Mouse (Mus musculus): ENCODE data around the gene Eif4e3. TPM values are rescaled to one million over a fixed set of nuclear protein-coding genes. Genes with fewer than 3 reads are reported as not detected.

Eif4e3 gene
- polyA plus RNA-seq, 1 experiment from 2014 or later: 17.2 TPM

GRCm38 (mm10) chr6:99600886-99601285 lies 65.7 kb downstream of the Eif4e3 start:
- Histone ChIP-seq H3K9ac (no peak overlapping the region), H3K4me3 (no peak overlapping the region), H3K36me3 (no peaks in the 10 kb centered on the region), H3K4me2 (replicated peaks) (no peak overlapping the region), H3K9me3 (no peaks in the 10 kb centered on the region), H3K27ac (no peak overlapping the region), H3K27me3 (no peaks in the 10 kb centered on the region), H3K4me1 (peaks cover 10% of the 10 kb centered on the region)
- WGBS: 62% methylated on average over 8 of the region's 8 CpGs
- ATAC-seq (ENCODE audit: insufficient number of reproducible peaks, insufficient read depth, low FRiP score, low TSS enrichment): no peak

GRCm38 (mm10) chr6:99600168-99600793 lies 66.3 kb downstream of the Eif4e3 start:
- Histone ChIP-seq H3K4me2 (replicated peaks) (no peak overlapping the region), H3K36me3 (no peaks in the 10 kb centered on the region), H3K27me3 (no peaks in the 10 kb centered on the region), H3K9ac (no peak overlapping the region), H3K9me3 (no peaks in the 10 kb centered on the region), H3K4me3 (no peak overlapping the region), H3K27ac (0 out of 2 replicates have a peak overlapping the region, but pooled peaks have one; percentile 41), H3K4me1 (peaks cover 10% of the 10 kb centered on the region)
- 37% methylated on average over 10 of the region's 10 CpGs for WGBS
- no peak for ATAC-seq (ENCODE audit: insufficient number of reproducible peaks, insufficient read depth, low FRiP score, low TSS enrichment)

GRCm38 (mm10) chr6:99599651-99600050 lies 66.9 kb downstream of the Eif4e3 start:
- WGBS: 37% methylated on average over 8 of the region's 8 CpGs
- Histone ChIP-seq H3K4me1 (peaks cover 10% of the 10 kb centered on the region), H3K27ac (peak overlapping the region; percentile 42; the same call in 1 of the 2 replicates), H3K4me2 (replicated peaks) (no peak overlapping the region), H3K4me3 (no peak overlapping the region), H3K36me3 (no peaks in the 10 kb centered on the region), H3K9me3 (no peaks in the 10 kb centered on the region), H3K27me3 (no peaks in the 10 kb centered on the region), H3K9ac (no peak overlapping the region)
- no peak for ATAC-seq (ENCODE audit: insufficient number of reproducible peaks, insufficient read depth, low FRiP score, low TSS enrichment)

GRCm38 (mm10) chr6:99599229-99599628 lies 67.3 kb downstream of the Eif4e3 start:
- H3K27ac ChIP-seq: 0 out of 2 replicates have a peak overlapping the region, but pooled peaks have one; percentile 43

GRCm38 (mm10) chr6:99577040-99577439 lies 89.5 kb downstream of the Eif4e3 start:
- no peak overlapping the region for H3K4me3 ChIP-seq
- no peaks in the 10 kb centered on the region for H3K4me1 ChIP-seq
- H3K27me3 ChIP-seq: no peaks in the 10 kb centered on the region
- H3K4me2 ChIP-seq (replicated peaks): no peak overlapping the region
- no peaks in the 10 kb centered on the region for H3K9me3 ChIP-seq
- H3K9ac ChIP-seq: no peak overlapping the region
- H3K36me3 ChIP-seq: no peaks in the 10 kb centered on the region
- H3K27ac ChIP-seq: no peak overlapping the region
- WGBS: 66% methylated on average over 6 of the region's 6 CpGs
- no peak for ATAC-seq (ENCODE audit: insufficient number of reproducible peaks, insufficient read depth, low FRiP score, low TSS enrichment)

More at GRCm38 (mm10) chr6:99599229-99599628, 67.3 kb downstream of the Eif4e3 start:
- no peaks in the 10 kb centered on the region for H3K27me3 ChIP-seq
- no peak overlapping the region for H3K4me3 ChIP-seq
- H3K4me1 ChIP-seq: peaks cover 10% of the 10 kb centered on the region
- no peak for ATAC-seq (ENCODE audit: insufficient number of reproducible peaks, insufficient read depth, low FRiP score, low TSS enrichment)
- H3K9ac ChIP-seq: no peak overlapping the region
- H3K4me2 ChIP-seq (replicated peaks): no peak overlapping the region
- WGBS: 36% methylated on average over 5 of the region's 5 CpGs
- H3K36me3 ChIP-seq: no peaks in the 10 kb centered on the region
- no peaks in the 10 kb centered on the region for H3K9me3 ChIP-seq

GRCm38 (mm10) chr6:99575633-99576032 lies 90.9 kb downstream of the Eif4e3 start:
- WGBS: 85% methylated on average over 6 of the region's 6 CpGs
- Histone ChIP-seq H3K36me3 (no peaks in the 10 kb centered on the region), H3K27ac (no peak overlapping the region), H3K9me3 (no peaks in the 10 kb centered on the region), H3K4me2 (replicated peaks) (no peak overlapping the region), H3K27me3 (no peaks in the 10 kb centered on the region), H3K9ac (no peak overlapping the region), H3K4me3 (no peak overlapping the region), H3K4me1 (no peaks in the 10 kb centered on the region)
- ATAC-seq (ENCODE audit: insufficient number of reproducible peaks, insufficient read depth, low FRiP score, low TSS enrichment): no peak

Other genes with a start within 250 kb of the Eif4e3 start
- 112 and 132 TPM in 2 replicates for gene Foxp1, start 144.1 kb downstream of the Eif4e3 start, polyA plus RNA-seq (2016; fragmentation: Nextera tagmentation; extraction: Ambion mirVana)
- 7.4 and 7.5 TPM in 2 replicates for gene Gm20696, start within 50 bp of the Eif4e3 start, polyA plus RNA-seq (2016; fragmentation: Nextera tagmentation; extraction: Ambion mirVana)
- gene Gpr27, start 25.9 kb upstream of the Eif4e3 start, polyA plus RNA-seq (2016; fragmentation: Nextera tagmentation; extraction: Ambion mirVana): 7.7 and 8.7 TPM in 2 replicates
- 0.40 and 1.6 TPM in 2 replicates for gene Prok2, start 59.6 kb upstream of the Eif4e3 start, polyA plus RNA-seq (2016; fragmentation: Nextera tagmentation; extraction: Ambion mirVana)

All from embryonic facial prominence, embryonic 12.5 days (tissue).